Mouse (Mus musculus) bone marrow, adult 2 months (tissue): ENCODE results near the gene Galnt17. TPM values are rescaled to one million over a fixed set of nuclear protein-coding genes. Genes with fewer than 3 reads are reported as not detected.

ENCODE experiments used
- H3K27ac ChIP-seq: fragments of 200-500 bp; 2 replicates; pipeline ENCODE4 v1.5.1; 2012; ENCODE audit warnings: low read depth, mild to moderate bottlenecking, control low read depth, inconsistent platforms, low read length; ENCODE audit not compliant: control insufficient read depth, poor library complexity, insufficient read depth
- H3K4me1 ChIP-seq: fragments of 200-500 bp; 2 replicates; pipeline ENCODE4 v1.6.1; 2011; ENCODE audit warnings: low read length; ENCODE audit not compliant: control insufficient read depth, insufficient read depth
- H3K4me3 ChIP-seq: fragments of 200-500 bp; replicated peaks from 2 replicates; pipeline ENCODE3; 2011; ENCODE audit warnings: mild to moderate bottlenecking, low read depth, low read length, control low read depth; ENCODE audit not compliant: control insufficient read depth
- CTCF ChIP-seq: fragments of 200-500 bp; IDR thresholded peaks from 2 replicates; pipeline ENCODE4 v1.5.1; 2011; ENCODE audit warnings: low read length, control low read depth; ENCODE audit not compliant: control insufficient read depth, insufficient read depth
- POLR2A ChIP-seq: fragments of 200-500 bp; IDR thresholded peaks from 2 replicates; pipeline ENCODE4 v1.6.1; 2011; ENCODE audit warnings: low read depth, mild to moderate bottlenecking, control low read depth, low read length, borderline replicate concordance; ENCODE audit not compliant: control insufficient read depth
- WGBS: fragments of 180-500 bp; shearing (Covaris S2); methylation state at CpG from one replicate; pipeline ENCODE4 v1.1.7; 2018; 5-methylcytosine and 5-hydroxymethylcytosine counted together
- polyA plus RNA-seq: library from polyadenylated mRNA; stranded (reverse); fragments of >200 nt; gene quantifications from 2 replicates; pipeline ENCODE4 v1.2.4, GENCODE M21; 2011; ENCODE audit warnings: low replicate concordance; ENCODE audit not compliant: missing spikeins, insufficient read depth, insufficient read length

The Galnt17 gene
- polyA plus RNA-seq, 1 experiment = 1.5 TPM

GRCm38 (mm10) chr5:130950421-130950820, 357.9 kb downstream of the Galnt17 start:
- Histone ChIP-seq H3K27ac (no peak overlapping the region), H3K4me3 (no peak overlapping the region), H3K4me1 (no peaks in the 10 kb centered on the region)
- TF ChIP-seq POLR2A = no peak
- no peak for TF ChIP-seq CTCF
- WGBS = 66% methylated on average over 4 of the region's 4 CpGs

- WGBS = 69% methylated on average over 1 of the region's 1 CpGs
- Histone ChIP-seq H3K4me1 (no peaks in the 10 kb centered on the region), H3K27ac (no peak overlapping the region), H3K4me3 (no peak overlapping the region)
- no peak for TF ChIP-seq POLR2A
- no peak for TF ChIP-seq CTCF
Observed at GRCm38 (mm10) chr5:130949710-130950109, 358.6 kb downstream of the Galnt17 start.

- 59% methylated on average over 4 of the region's 4 CpGs for WGBS
- no peak overlapping the region for H3K4me3 ChIP-seq
Observed at GRCm38 (mm10) chr5:130938911-130939608, 369.2 kb downstream of the Galnt17 start.

GRCm38 (mm10) chr5:130938274-130938741, 370.0 kb downstream of the Galnt17 start:
- Histone ChIP-seq H3K4me3 (no peak overlapping the region), H3K4me1 (no peaks in the 10 kb centered on the region), H3K27ac (no peak overlapping the region)
- no peak for TF ChIP-seq CTCF
- no peak for TF ChIP-seq POLR2A
- WGBS = 14% methylated on average over 7 of the region's 7 CpGs

More at GRCm38 (mm10) chr5:130938911-130939608, 369.2 kb downstream of the Galnt17 start:
- TF ChIP-seq CTCF = no peak
- no peak for TF ChIP-seq POLR2A
- no peaks in the 10 kb centered on the region for H3K4me1 ChIP-seq
- no peak overlapping the region for H3K27ac ChIP-seq

- H3K4me1 ChIP-seq = no peaks in the 10 kb centered on the region
- no peak for TF ChIP-seq CTCF
- no peak for TF ChIP-seq POLR2A
- H3K27ac ChIP-seq = no peak overlapping the region
- H3K4me3 ChIP-seq = no peak overlapping the region
- WGBS = 62% methylated on average over 1 of the region's 1 CpGs
Observed at GRCm38 (mm10) chr5:130930999-130931398, 377.3 kb downstream of the Galnt17 start.

DNA sequence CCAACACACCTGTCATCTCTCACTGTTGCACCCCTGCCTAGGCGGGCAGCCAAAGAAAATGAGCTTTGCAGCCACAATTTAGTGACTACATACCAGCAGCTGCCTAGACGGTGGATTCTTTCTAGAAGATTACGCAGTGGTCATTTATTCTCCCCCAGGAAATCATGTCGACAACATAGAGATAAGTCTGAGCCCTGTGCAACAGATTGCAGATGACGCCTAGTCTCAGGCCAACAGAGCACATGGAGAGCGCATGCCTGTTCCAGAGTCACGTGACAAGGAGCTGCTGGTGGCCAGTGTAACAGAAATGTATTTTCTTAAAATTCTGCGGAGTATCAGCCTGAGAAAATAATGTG, 380.5 kb downstream of the Galnt17 start:
- H3K4me1 ChIP-seq = no peaks in the 10 kb centered on the region
- 82% methylated on average over 8 of the region's 8 CpGs for WGBS
- no peak overlapping the region for H3K4me3 ChIP-seq
- TF ChIP-seq POLR2A (no peak), CTCF (no peak)
- H3K27ac ChIP-seq = no peak overlapping the region

DNA sequence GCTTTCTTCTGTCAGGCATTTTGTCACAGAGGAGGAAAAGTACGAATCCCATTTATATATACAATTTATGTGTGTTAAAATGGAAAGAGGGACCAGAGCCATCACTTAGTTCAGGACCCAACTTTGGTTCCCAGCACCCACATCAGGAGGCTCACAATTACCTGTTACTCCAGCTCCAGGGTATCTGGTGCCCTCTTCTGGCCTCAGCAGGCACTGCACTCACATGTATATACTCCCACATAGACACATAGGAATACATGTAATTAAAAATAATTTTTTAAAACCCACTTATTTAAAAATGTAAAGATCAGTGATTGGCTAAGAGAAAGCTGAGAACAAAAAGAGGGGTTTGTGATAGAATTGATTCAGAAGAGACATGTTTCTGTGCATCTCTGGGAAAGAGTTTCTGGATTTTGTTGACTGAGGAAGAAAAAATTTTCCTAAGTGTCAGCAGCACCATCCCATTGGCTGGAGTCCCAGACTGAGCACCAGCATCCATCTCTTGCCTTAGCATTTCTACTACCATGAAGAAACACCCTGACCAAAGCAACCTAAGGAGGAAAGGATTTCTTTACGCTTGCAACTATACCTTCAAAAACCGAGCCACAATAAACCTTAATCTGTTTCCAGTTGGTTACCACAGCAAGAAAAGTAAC, 381.0 kb downstream of the Galnt17 start:
- TF ChIP-seq CTCF (no peak), POLR2A (no peak)
- H3K4me1 ChIP-seq = no peaks in the 10 kb centered on the region
- 67% methylated on average over 3 of the region's 3 CpGs for WGBS
- no peak overlapping the region for H3K4me3 ChIP-seq
- no peak overlapping the region for H3K27ac ChIP-seq

DNA sequence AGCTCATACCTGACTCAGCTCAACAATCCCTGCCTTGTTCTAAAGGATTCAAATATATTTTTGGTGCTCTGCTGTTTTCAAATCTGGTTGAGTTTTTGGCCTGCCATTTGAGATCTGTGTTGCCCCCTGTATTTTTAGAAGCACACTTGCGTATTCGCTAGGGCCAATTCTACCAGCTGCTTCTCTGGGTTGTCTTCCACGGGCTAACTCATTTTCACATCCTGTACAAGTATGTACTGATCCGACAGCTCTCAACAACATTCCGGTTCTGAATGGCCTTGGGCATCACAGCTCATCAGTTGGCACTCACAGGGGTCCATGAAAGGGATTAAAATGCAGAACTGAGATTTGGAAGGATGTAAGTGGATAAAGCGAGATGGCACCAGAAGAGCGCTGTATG, 382.6 kb downstream of the Galnt17 start:
- 87% methylated on average over 7 of the region's 7 CpGs for WGBS
- no peak overlapping the region for H3K4me3 ChIP-seq
- TF ChIP-seq CTCF (no peak), POLR2A (no peak)
- H3K27ac ChIP-seq = no peak overlapping the region
- no peaks in the 10 kb centered on the region for H3K4me1 ChIP-seq
